Mouse (Mus musculus) activated CD4-positive, CD25-positive, alpha-beta regulatory T cell, adult 4 months (primary cell): ENCODE data around the gene Abhd8. TPM values are rescaled to one million over a fixed set of nuclear protein-coding genes. Genes with fewer than 3 reads are reported as not detected.

ENCODE experiments used
- ATAC-seq: one replicate; pipeline ENCODE4 v1.8.0; 2017
- polyA plus RNA-seq, 2 experiments: library from polyadenylated mRNA; unstranded; fragments of 100-300 nt; shearing (Covaris generic); gene quantifications; one replicate each; pipeline ENCODE4 v1.2.1; 2017

The Abhd8 gene
- polyA plus RNA-seq = 10 to 100 TPM; 24.7 to 29.0 TPM

DNA sequence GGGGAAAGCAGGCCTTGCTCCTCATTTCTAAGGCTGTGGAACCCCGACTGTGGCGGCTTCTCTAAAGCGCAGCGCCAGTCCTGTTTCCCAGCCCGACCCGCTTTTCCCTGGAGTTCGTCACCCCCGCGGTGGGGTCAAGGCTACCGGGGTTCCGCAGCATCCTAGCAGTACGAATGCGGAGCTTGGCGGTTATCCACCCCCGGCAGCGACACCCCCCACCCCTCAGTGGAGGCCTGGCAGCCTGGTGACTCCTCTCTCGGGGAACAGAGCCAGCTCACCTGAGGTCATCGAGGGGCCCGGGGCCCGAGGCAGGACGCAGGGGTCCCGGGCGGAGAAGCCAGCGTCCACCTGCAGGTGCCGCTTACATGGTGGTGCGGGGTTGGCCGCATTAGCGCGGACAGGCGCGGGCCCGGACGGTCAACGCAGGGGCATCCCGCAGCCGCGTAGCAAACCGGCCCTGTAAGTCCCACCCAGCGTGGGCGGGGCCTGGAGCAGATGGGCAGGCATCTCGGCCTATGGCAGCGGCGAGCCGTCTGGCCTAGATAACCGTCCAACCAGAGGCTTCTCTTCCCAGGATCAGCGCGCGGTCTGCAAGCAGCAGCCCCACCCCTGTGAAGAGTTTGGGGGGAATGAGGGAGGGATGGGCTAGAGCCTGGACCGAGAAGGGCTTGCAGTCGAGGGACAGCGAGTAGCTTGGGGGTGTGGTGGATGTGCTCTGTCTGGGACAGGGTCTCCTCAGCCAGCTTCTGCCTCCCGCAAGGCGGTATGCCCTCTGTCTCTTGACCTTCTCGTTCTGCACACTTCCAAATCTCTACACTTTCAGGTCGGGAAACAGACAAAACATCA, at the start of gene Abhd8:
Abhd8 (minus strand) TSS at position 468 of the 846 bp plus-strand sequence.
- peak; percentile 33 for ATAC-seq

DNA sequence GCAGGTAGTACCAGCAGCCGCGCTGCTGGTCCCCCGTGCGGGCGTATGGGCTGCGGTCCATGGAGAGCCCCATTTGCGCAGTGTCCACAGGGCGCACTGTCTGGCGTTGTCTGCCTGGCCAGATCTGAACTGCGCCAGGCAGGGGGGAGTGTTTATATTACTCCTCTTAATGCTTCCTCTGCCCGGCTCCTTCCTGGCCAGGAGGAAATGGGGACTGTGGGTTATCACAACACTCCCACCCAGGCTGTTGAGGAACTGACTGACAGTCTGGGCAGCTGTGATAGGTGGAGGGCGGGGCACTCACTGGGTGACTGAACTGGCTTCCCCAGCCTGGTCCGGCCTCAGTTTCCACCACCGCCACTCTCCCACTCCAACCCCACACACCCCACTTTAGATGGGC, 48.2 kb upstream of the Abhd8 start, which contains the start of gene Plvap:
Plvap (minus strand) TSS at position 109 of the 400 bp plus-strand sequence.
- no peak for ATAC-seq

DNA sequence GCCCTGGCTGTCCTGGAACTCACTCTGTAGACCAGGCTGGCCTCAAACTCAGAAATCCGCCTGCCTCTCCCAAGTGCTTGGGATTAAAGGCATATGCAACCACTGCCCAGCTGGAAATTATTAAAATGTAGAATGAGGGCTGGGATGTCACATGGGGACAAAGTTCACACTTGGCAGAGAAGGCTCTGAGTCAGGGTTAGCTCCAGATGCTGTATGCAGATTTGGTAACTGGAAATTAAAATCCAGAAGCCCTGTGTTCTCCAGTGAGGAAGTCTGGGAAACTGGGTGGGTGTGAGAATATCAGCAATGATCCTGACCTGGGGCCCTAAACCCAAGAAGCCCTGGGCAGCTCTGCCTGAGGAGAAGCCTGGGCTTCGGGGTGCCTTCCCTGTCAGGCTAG, 45.9 kb upstream of the Abhd8 start:
- ATAC-seq = no peak

DNA sequence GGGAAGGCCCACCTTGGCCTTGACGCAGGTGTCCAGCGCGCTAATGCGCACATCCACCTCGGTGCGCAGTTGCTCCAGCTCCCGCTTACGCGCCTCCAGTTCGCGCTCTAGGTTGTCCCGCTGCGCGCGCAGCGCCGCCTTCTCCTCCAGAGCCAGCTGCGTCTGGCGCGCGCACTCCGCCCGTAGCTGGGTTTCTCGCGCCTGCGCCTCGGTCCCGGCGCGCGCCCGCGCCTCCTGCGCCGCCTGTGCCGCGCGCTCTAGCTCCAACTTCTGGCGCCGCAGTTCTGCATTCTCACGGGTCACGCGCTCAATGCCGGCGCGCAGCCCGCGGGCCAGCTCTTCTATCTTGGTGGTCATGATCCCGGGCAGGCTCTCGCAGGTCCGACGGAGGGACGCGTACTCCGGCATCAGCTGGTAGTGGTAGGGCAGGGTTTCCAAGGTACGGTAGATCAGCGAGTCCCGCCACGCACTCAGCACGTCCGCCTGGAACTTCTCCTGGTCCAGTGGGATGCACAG, 44.2 kb upstream of the Abhd8 start:
- ATAC-seq = no peak

DNA sequence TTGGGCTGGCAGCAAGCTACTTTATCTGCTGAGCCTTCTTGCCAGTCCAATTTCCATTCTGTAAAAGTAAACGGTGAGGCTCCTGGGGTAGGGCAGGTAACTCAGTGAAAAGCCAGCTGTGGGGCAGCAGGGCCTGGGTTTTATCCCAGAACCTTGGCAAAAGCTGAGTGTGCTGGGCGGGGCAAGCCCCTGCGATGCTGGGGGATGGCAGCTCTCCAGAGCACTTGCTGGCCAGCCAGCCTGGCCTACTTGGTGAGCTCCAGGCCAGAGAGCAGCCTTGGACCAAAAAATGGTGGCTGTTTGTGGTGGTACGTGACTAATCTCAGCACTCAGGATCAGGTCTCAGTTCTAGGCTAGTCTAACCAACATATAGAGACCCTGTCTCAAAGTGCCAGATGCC, 42.5 kb upstream of the Abhd8 start:
- no peak for ATAC-seq

DNA sequence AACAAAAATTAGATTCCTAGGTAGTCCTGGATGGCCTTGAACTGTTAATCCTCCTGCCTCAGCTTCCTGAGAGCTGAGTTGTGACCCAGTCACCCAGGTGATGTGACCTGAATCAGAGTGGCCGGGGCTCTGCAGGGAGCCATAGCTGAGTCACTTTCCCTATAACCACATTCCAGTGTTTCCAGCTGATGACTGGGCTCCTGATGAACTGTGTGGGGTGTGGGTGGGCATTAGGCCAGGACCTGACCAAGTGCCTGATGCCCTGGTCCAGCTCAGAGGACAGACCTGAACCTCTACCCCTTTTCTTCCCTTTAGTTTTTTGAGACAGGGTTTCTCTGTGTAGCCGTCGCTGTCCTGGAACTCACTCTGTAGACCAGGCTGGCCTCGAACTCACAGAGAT, 41.9 kb upstream of the Abhd8 start:
- no peak for ATAC-seq

DNA sequence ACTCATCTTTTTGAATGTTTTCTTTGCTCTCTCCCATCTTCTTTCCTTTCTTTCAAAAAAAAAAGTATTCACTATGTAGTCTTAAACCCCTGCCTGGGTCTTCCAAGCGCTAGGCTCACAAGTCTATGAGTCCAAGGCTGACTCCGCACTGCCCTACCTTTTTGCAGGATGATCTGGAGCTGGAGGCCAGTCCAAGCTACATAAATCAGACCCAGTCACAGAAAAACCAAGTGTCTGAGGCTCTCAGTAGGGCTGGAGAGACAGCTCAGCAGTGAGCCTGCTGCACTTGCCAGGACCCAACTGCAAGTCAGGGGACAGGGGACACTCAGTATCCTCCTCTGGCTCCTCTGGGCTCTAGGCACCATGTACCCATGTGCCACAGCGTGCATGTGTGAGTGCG, 40.9 kb upstream of the Abhd8 start:
- no peak for ATAC-seq

DNA sequence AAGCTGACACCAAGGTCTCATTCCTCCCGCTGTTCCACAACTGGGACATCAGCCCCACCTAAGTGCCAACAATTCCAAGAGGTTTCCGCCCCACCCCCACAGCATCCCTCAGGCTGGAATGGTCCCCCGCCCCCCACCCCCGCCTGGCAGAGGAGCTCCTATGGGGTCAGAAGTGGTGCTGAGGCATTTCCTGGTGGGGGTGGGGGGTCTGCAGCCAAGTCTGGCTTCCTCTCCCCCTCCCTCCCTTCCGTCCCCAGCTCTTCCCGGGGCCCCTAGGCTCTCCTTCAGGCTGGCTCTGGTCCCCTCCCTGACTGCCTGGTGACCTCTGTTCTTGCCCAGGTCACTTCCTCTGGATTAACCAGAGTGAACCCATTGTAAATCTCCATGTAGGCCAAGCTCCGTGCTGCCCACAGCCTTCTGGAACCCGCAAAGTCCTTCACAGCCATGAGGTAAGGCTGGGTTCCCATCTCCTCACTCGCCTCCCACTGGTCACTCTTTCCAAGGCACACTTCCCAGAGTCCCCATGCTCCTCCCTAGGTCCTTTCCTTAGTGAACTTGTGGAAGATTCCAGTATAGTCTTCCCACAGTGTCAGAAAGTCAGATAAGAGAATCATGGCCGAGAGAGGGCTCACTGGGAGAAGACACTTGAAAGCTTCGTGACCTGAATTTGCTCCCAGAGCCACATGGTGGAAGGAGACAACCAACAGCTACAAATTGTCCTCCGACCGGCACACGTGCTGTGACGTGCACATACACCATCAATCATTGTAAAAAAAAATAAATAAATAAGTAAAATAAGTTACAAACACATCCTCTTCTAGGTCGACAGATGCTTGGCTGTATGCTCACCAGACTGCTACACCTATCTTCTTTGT, 35.6 kb upstream of the Abhd8 start:
- ATAC-seq = no peak

DNA sequence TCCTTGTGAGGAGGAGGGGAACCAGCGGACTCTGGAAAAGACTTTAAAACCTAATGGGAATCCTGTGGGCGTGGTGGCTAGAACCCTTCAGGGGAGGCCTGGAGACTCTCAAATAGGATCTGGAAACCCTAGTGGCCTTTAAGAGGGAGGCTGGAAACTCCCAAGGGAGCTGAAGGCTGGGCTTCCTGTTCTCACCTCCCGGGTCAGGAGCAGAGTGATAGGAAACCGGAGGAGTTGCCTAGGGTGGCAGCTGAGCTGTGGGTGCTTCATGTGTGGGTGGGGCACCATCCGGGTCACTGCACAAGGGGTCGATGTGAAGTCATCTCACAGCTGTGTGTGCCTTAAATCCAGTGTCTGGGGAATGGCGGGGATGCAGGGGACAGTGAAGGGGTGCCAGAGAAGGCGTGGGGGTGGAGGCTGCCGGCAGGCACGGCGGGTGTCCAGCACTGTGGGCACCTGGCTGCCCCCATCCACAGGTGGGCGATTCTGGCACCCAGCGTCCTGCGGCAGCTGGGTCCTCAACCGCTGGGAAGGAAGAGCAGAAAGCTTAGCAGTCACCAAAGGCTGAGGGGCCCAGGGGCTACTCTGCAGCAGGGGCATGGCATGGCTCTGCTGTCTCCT, 34.5 kb upstream of the Abhd8 start:
- ATAC-seq = no peak

DNA sequence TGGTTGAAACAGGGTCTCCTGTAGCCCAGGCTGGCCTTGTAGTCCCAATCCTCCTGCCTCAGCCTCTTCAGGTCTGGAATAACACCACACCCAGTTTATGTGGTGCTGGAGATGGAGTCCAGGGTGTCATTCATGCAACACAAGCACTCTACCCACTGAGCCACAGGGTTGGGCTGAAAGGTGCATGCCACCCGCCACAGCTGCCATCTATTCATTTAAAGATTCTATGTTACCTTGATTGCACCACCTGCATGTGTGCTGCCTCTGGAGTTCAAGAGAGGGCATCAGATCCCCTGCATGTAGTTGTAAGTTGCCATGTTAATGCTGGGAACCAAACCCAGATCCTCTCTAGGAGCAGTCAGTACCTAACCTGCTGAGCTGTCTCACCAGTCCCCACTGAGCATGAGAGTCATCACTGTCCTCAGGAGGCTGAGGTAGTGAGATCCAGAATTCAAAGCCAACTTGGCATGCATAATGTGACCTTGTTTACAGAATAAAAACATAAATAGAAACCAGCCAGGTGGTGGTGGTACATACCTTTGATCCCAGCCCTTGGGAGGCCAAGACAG, 33.7 kb upstream of the Abhd8 start:
- no peak for ATAC-seq

DNA sequence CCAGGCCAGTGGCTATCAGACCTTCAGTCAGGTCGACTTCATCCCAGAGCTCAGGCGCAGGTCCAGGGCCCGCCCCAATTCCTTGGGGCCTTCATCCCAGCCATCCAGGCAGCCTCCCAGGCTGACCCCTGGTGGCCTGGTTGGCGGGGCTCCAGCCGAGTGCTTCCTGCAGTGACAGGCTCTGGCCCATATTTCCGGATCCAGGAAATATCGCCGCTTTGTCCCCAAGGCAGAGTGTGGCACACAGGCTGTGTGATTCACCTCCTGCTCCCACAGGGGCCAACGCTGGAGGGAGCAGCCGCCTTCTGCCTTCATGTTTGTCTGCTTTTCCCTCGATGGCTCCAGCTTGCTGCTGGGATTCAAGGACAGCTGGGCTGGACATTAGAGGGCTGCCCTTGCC, 33.0 kb upstream of the Abhd8 start:
- no peak for ATAC-seq

DNA sequence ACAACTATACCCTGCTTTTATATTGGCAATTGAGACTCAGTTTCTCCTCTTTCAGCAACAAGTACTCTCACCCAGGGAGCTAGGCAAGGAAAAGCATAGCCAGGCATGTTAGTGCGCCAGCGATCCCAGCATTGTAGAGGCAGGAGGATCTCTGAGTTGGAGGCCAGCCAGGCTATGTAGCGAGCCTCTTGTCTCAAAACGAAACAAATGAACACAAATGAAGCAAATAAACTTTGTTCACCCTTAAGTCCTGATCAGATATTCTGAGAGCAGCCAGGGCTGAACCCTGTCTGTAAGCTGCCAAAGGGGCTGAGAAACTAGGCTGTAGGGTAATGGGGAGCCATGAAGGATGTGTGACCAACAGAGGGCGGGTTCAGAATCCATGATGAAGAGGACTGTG, 32.4 kb upstream of the Abhd8 start:
- ATAC-seq = no peak

DNA sequence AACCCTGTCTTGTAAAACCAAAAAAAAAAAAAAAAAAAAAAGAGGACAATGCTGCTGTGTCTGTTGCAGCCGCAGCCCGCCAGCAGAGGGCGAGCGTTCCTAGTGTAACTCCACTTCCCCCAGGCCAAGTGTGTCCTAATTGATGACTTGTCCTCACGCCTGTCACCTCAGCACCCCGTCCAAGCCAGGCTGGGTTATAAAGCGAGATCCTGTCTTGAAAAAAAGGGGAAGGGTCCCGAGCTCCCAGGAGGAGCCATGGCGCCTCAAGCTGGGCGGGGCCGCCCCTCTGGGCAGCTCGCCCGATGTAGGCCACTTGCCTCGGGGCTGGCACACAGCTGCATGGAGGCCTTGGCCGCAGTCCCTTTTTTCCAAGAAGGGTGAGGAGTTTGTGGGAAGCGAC, 31.6 kb upstream of the Abhd8 start:
- peak; percentile 40 for ATAC-seq

DNA sequence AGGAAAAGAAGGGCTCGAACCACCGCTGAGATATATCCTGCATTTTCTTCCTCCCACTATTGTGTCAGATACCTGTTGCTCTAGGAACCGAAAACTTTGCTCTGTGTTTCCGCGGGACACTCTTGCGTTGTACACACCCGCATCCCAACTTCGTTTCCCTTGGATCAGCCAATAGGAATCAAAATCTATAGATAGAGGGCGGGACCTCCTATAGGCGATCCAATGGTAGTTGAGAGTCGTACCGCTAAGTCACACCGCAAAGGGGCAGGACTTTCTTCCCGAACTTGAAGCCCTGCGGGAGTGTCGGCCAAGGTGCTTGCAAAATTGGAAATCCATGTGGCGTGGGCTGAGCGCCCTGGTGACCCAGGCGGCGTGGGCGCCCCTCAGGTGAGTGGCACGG, 25.0 kb upstream of the Abhd8 start:
- peak; percentile 83 for ATAC-seq

DNA sequence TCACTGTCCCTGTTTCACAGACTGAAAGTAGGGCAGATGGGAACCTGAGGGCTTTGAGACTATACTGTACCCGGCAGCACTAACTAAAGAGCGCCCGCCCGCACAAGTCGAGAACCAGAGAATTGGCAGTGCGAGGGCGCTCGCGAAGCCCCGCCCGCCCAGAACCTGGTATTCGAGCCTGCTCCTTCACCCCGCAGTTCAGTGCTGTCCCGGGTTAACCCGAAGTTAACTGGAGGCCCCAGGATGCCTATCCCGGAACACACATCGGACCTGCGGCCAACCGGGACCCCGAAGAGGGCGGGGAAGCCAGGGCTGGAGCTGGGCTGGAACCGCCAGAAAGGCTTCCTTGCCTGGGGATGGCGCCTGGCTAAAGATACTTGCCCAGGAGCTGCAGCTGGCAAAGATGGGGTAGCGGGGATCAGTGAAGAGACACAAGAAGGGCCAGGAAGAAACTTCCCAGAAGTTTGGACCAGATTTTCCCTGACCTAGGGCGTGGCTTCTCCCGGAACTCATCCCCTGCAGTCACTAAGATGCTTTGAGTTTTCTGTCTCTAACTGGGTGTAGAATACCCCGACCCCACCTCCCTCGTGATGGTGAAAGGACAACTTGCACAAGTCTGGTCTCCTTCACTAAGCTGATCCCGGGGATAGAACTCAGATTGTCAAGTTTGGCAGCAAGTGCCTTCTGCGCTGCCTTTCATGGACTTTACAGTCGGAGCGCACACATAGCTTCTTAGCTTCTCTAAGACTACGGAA, 24.4 kb upstream of the Abhd8 start, which contains the start of gene Gtpbp3:
Gtpbp3 (plus strand) TSS at position 413 of the 755 bp plus-strand sequence.
- ATAC-seq = peak; percentile 30

DNA sequence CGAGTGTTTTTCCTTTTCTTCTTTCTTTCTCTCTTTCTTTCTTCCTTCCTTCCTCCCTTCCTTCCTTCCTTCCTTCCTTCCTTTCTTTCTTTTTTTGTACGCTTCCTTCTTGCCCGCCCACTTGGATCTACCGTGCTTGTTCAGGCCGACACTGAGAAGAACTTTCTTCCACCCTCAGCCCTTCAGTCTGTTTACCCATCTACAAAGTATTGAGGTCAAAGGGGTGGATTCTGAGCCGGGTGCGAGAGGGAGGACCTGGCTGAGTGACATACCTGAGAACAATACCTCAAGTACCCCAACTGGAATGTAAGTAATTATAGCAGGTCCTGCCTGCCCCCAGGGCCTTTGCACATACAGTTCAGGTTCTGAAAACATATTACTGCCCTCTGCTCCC, 22.7 kb upstream of the Abhd8 start:
- ATAC-seq = no peak

DNA sequence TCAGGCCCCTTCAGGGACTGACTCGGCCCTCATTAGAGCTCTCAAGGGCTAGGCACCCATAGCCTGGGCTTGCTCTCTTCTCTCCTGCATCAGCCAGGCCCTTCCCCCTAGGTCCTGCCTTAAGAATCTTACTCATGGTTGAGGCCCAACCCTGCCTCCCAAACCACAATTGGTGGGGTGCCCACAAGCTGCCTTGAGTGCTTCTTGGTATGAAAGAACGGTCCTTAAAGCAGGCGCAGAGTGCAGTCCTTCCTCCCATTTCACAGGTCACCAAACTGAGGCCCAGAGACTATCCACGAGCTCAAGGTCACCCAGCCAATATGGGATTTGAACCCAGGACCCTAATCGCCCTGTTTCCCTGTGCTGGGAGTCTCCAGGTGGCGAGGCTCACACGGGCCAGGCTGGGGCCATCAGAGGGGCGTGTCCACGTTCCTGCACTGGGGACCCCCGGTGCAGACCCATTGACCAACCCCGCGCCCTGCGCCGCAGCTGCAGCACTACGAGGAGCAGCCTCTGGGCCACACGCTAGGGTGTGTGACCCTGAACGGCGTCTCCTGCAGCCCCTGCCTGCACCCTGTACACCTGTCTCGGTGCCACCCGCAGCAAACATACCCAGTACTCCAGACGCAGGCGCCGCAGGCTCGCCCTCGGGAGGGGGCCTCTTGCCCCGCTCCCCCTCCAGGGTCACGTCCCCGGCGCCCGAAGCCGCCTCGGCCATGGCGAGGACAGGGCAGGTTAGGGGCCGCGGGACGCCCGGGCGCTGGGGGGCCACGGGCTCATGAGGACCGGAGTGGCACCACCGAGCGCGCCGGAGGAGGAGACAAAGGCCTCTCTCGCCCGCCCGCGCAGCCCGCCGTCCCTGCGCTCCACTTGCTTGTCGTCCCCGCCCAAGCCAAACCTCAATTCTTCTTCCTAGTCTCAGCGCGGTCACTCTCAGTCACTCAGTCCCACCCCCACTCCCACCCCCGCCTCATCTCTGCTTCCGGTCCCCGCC, 22.0 kb upstream of the Abhd8 start, which contains the start of gene Ano8:
Ano8 (minus strand) TSS at position 822 of the 994 bp plus-strand sequence.
- ATAC-seq = peak; percentile 67

DNA sequence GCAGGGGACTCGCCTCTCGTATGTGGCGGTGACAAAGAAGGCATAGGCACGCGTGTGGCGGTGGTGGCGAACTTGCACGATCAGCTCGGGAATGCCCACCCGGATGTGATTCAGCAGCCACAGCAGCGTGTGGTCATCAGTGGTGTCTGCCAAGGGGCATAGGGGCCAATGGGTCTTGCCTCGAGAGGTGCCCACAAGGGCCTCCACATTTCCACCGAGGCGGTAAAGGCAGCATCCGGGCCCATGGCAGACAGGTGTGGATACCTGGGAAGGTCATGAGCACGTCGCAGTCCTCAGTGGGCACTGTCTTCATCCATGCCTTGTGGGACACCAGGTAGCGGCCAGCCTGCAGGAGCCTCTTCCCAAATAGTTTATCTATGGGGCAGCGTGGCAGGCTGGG, 21.3 kb upstream of the Abhd8 start:
- no peak for ATAC-seq

DNA sequence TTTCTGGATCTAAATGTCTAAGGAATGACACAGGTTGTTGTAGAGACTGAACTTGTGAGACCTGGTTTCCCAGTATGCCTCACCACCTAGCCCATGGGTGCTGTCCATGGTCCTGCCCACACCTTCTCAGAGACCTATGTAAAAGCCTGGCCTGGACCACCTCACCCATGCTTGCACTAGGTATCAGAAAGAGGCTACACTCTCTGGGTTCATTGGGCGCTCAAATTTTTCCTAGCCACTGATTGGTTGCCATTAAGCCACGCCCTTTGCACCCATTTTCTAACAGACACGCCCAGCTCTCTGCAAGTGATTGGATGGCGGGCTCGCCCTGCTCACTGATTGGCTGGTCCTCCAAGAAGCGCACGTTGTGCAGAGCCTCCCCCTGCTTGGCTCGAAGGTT, 20.5 kb upstream of the Abhd8 start:
- no peak for ATAC-seq

DNA sequence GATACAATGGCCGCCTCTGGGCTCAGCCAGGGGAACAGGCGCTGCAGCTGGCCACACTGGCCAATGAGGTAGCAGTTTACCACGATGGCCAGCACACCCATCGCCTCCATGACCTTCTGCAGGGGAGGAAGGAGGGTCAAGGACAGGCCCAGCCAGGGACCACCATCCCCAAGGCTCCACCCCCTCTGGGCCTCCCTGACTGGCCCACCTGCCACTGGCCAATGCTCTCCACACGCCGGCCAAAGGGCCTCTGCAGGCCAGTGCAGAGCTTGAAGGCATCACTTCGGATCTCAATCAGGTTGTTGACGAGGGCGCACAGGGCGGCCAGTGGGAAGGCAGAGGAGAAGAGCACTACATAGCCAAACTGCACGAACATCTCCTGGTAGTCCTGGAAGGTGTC, 15.5 kb upstream of the Abhd8 start:
- ATAC-seq = no peak
